Mouse (Mus musculus) CD8-positive naive resting alpha-beta T cell, adult 2 months (primary cell): ENCODE results near the gene Hist2h3c2.
A peak's percentile ranks its signal among the peaks of the same experiment; 100 is the strongest.
"Not testable (repeated sequence)": the region's sequence is repeated elsewhere in the genome, so short reads cannot be mapped to it uniquely, and the experiment has no call there.

ENCODE experiments used
- DNase-seq, 2 experiments: peaks; one replicate each; pipeline ENCODE4 v3.0.0; 2022; ENCODE audit warnings: low read depth in 2 of 2, low spot score in 2 of 2

Hist2h3c2 gene

DNA sequence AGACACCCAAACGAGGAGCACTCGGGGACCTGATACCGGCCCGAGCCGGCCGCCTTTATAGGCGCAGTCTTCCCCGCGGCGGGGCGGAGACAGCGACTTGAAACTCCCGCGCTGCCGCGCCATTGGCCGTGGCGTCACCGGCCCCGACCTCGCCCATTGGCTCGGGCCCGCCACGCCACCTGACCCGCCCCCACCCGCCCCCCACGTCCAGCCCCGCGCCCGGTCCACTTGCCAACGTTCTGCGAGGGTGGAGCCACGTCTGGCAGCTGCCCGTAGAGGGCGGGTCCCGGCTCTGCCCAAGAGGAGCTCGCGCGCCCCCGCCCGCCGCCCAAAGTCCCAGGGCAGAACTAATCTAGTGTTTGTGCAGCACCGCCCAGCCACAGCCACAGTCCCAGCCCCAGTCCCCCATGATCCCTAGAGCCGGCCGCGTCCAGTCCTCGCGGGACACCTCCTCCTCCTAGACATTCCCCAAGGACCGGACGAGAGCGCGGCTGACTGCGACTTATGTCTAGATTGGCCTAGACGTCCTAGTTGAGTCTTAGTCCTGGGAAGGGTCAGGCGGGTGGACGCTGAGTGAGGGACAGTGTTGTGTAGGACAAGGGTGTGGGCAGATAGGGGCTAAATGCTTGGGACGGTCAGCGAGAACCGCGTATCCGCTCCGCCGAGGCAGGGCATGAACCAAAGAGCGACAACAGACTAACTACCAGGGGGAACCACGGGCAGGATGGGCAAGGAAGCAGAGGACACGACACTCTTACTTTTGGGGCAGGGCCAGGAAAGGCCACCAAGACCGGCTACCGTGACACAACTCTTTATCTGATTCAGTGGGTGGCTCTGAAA lies at the start of gene Hist2h3c2:
Gene Hist2h3c2, minus strand, starts transcription at position 174 of the 840 bp plus-strand sequence.
- peak in 1 of 2 experiments; percentile 37 for DNase-seq

DNA sequence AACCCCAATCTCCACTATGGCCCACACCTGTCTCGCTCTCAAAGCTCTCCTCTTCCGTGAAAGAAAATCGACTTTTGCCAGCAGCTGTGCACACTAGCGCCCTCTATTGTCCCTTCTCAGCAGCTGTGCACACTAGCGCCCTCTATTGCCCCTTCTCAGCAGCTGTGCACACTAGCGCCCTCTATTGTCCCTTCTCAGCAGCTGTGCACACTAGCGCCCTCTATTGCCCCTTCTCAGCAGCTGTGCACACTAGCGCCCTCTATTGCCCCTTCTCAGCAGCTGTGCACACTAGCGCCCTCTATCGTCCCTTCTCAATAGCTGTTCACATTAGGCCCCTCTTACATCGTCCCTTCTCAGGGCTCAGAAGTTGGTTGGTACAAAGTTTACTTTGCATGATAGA lies 48.4 kb upstream of the Hist2h3c2 start:
- not testable (repeated sequence) for DNase-seq

- no peak for DNase-seq
These were observed 45.5 kb upstream of the Hist2h3c2 start for GRCm38 (mm10) chr3:96284457-96284856.

DNA sequence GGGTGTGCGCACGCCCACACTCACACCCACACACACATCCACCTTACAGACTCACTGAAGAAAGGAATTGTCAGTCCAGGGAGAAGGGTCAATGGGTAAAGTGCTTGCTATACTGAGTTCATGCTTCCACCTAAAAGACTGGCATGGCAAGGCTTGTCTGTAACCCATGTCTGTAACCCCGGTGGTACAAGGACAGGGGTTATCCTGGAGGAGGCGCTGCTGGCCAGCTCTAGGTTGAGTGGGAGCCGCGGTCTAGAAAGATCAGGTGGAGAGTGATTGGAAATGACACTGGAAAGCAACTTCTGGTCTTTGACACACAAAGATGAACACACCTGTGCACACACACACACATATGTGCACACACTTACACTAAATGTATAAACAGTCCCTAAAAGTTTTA lies 41.7 kb upstream of the Hist2h3c2 start:
- DNase-seq = no peak

- peak; percentile 92 to 97 for DNase-seq
These were observed 39.1 kb upstream of the Hist2h3c2 start for GRCm38 (mm10) chr3:96277800-96278624.

DNA sequence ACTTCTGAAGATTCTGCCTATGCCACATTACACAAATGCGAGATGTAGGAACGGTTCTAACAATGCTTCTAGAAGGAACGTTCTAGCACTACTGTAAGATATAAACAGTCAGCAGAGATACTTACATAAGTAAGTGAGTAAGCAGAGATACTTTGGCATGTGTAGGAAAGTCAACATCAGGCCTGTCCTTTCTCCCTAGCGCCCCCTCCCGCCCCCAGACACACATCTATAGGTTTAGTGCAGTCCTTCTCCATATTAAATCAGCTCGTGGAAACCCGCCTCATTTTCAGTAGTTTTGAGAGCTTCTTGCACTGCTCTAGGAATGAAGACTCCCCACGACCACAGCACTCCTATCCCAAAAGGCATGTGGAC lies 38.5 kb upstream of the Hist2h3c2 start:
- peak; percentile 53 to 78 for DNase-seq

- DNase-seq = peak; percentile 34 to 58
These were observed 34.9 kb upstream of the Hist2h3c2 start for GRCm38 (mm10) chr3:96273591-96274465.

DNA sequence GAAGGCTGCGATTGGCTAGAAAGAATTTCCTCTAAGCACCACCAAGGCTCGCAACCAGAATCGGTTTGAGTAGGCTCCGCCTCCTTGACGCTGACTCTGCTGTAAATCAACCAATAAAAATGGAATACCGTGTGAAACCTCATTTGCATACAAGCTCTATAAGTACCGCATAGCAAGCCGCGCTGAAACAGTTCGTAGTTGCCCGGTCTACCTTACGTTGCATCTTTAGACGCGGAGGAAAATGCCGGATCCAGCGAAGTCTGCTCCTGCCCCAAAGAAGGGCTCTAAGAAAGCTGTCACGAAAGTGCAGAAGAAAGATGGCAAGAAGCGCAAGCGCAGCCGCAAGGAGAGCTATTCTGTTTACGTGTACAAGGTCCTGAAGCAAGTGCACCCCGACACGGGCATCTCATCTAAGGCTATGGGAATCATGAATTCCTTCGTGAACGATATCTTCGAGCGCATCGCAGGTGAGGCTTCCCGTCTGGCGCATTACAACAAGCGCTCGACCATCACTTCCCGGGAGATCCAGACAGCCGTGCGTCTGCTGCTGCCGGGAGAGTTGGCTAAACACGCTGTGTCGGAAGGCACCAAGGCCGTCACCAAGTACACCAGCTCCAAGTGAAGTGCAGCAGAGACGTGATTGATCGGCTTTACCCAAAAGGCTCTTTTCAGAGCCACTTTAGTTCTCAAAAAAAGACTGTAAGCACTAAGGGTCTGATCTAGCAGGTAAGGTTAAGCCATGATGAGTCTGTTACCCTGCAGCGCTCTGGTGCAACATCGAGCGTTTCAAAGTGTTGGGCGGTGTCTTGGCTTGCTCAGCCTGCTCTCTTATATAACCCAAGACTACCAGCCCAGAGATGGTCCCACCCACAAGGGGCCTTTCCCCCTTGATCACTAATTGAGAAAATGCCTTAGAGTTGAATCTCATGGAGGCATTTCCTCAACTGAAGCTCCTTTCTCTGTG lies 30.9 kb upstream of the Hist2h3c2 start, which contains the start of gene Hist2h2bb:
Gene Hist2h2bb, plus strand, starts transcription at position 242 of the 964 bp plus-strand sequence.
- peak; percentile 70 to 78 for DNase-seq

DNA sequence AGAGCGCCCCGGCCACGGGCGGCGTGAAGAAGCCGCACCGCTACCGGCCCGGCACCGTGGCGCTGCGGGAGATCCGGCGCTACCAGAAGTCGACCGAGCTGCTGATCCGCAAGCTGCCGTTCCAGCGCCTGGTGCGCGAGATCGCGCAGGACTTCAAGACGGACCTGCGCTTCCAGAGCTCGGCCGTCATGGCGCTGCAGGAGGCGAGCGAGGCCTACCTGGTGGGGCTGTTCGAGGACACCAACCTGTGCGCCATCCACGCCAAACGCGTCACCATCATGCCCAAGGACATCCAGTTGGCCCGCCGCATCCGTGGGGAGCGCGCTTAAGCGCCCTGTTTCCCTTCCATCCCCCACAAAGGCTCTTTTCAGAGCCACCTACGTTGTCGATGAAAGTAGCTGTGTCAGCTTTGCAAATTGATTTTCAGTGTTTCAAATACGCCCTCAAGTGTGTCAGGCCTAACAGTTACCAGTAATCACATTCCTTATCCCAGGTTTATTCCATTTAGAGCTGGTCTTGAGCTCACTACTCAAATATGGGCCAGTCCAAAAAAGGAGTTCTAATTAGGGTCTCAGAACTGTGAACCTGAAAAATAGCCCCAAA lies 29.9 kb upstream of the Hist2h3c2 start:
- DNase-seq = peak in 1 of 2 experiments; percentile 23

- DNase-seq = peak; percentile 28 to 42
These were observed 29.3 kb upstream of the Hist2h3c2 start, which contains the start of gene Hist2h3b for GRCm38 (mm10) chr3:96268051-96268775. Hist2h3b (plus strand) TSS chr3:96268654.

DNA sequence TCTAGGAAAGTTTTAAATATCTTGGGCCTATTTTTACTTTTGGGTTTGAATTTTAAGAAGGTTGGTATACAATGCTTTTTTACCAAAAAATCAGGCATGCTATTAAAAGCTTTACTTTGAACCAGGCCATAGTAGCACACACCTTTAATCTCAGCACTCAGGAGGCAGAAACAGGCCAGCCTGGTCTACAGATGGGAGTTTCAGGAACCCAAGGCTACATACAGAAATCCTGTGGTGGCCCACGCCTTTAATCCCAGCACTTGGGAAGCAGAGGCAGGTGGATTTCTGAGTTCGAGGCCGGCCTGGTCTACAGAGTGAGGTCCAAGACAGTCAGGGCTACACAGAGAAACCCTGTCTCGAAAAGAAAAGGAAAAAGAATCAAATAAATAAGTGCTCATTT lies 28.6 kb upstream of the Hist2h3c2 start:
- no peak for DNase-seq

DNA sequence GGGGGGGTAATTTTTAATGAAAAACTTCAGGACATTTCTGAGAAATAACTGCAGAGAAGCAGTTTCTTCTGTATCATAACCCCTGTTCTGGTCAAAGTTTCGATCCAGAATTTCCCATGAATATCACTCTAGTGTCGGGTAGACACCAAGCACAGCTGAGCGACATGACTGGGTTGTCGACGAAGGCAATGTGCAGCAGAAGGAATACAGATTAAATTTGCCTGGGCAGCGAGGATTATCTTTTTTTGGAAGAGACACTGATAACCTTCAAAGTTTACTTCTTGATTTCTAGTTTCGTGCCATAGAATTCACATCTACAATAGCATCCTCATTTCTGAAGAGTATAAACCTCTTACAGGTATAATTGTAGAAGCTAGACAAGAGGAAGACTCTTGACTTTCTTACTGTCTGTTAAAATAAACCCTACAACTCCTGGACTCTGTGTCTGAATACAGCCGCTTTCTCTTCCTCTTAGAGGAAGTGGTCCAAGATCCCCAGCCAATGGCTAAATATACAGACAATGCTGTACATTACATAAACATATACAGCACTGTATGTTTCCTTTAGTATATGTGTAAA lies 27.3 kb upstream of the Hist2h3c2 start:
- no peak for DNase-seq

GRCm38 (mm10) chr3:96264404-96264949 lies 25.6 kb upstream of the Hist2h3c2 start:
- no peak for DNase-seq

DNA sequence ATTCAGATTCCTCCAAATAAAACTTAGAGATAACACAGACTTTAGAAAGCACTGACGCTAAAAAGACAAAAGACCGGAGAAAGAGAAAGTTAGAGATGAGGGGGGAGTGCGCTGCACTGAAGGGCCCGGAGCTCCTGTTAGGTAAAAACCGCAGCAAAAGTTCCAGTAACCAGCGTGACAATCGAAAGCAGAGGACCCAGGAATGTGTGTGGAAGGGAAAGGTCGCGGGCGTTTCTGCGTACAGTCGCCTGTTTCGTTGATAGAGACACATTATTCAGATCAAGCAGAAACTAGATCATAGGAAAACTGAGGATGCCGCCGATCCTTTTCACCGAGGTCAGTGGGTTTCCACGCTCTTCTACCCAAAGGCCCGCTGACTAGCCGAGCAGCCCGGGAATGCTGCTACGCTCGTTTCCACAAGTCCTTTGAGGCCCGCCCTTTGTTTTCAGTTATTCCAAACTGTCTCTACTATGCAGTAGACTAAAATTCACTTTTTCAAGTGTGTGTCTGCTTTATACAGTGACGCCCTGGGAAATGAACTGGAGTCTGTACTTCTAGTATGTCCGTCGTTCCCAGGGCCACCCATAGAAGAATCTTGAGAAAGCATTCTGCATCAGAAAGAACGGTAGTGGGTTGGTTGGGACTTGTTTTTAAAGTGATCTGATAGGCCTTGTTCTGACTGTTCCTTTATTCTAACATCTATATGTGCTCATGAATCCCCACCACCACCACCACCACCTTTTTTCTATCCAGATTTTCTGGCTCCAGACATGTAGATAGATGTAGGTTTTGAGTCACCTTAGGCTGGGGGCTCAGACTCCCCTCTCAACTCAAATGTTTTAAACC lies 24.9 kb upstream of the Hist2h3c2 start:
- DNase-seq = peak in 1 of 2 experiments; percentile 44

DNA sequence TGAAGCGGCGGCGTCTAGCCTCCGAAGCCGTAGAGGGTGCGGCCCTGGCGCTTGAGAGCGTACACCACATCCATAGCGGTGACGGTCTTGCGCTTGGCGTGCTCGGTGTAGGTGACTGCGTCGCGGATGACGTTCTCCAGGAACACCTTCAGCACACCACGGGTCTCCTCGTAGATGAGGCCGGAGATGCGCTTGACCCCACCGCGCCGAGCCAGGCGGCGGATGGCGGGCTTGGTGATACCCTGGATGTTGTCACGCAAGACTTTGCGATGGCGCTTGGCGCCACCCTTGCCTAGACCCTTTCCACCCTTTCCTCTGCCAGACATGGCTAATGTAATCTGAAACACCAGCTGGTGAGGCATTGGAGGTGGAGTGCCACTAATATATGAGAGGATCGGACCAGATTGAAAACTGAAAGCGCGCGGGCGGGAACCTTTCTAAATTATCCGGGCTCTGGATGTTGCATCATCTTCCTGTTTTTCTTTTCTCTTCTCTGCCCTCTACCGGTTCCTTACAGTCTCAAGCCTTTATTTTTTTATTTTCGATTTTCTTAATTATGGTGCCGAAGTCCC lies 24.1 kb upstream of the Hist2h3c2 start, which contains the start of gene Hist2h4:
Gene Hist2h4, minus strand, starts transcription at position 333 of the 572 bp plus-strand sequence.
- DNase-seq = peak; percentile 91 to 96

DNA sequence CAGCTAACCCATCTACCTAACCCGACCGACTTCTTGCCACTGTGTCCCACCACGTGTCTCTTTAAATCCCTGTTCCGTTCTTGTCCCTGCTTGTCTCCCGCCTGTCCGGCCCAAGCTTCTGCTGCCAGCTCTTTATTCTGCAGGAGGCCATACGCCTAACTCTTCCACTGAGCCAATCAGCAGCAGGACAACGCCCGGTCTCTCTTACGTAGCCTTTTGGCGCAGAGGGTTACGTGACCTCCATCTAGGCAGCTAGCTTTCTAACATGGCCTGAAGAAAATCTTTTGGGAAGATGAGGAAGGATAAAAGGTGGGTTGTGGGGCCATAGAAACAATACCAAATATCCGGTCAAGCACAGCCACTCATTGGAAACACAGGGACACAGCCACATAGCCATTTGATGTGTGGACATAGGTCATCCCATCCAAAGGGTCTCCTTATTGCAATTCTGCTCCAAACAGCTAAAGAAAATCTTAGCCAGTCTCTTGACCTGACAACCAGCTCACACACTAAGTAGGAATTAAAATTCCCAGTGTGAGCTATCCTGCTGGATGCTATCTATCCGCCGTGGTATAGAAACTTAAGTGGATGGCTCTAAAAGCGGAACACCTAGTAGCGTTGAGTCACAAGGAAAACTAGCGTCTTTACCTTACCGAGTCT lies 23.4 kb upstream of the Hist2h3c2 start:
- peak; percentile 43 to 50 for DNase-seq
